Mouse (Mus musculus) bone marrow, adult 2 months (tissue): Measurements from ENCODE around the gene Ino80d.

Experiments used
- CTCF ChIP-seq: fragments of 200-500 bp; IDR thresholded peaks from 2 replicates; pipeline ENCODE4 v1.5.1; 2011; ENCODE audit warnings: low read length, control low read depth; ENCODE audit not compliant: control insufficient read depth, insufficient read depth
- POLR2A ChIP-seq: fragments of 200-500 bp; IDR thresholded peaks from 2 replicates; pipeline ENCODE4 v1.6.1; 2011; ENCODE audit warnings: low read depth, mild to moderate bottlenecking, control low read depth, low read length, borderline replicate concordance; ENCODE audit not compliant: control insufficient read depth

DNA sequence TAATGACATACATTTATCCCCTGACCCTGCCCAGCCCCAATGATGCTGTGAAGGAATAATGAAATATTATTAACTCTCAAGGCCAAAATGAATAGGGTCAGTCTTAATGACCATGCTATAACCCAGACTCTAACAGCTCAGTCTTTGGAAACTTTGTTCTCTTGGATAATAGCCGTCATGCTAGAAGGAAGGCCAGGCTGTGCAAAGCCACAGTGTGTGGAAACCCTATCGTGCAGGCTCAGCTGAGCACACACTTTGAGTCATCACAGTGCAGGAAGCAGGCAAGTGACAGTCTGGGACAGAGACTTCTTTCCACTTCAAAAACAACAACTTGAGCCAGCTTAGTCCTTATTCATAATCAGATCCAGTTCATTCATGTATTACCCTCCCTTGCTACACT lies 126.9 kb downstream of the Ino80d start:
- TF ChIP-seq POLR2A (no peak), CTCF (no peak)
